Mouse (Mus musculus) thymus, postnatal 14 days (tissue): Measurements from ENCODE around the gene Pecam1.
"Not testable (repeated sequence)": the region's sequence is repeated elsewhere in the genome, so short reads cannot be mapped to it uniquely, and the experiment has no call there.

Experiments
- DNase-seq: peaks from one replicate; pipeline ENCODE4 v3.0.0; 2021

Pecam1 gene

GRCm38 (mm10) chr11:106664691-106665090 is 85.7 kb downstream of the Pecam1 start:
- no peak for DNase-seq

GRCm38 (mm10) chr11:106663838-106664237 is 86.6 kb downstream of the Pecam1 start:
- no peak for DNase-seq

GRCm38 (mm10) chr11:106662634-106663407 is 87.6 kb downstream of the Pecam1 start:
- no peak for DNase-seq

GRCm38 (mm10) chr11:106660453-106661081 is 89.9 kb downstream of the Pecam1 start:
- DNase-seq: peak; percentile 46

- no peak for DNase-seq
Measured at GRCm38 (mm10) chr11:106659598-106660295, 90.7 kb downstream of the Pecam1 start.

- DNase-seq: peak; percentile 53
Measured at GRCm38 (mm10) chr11:106658051-106658880, 92.2 kb downstream of the Pecam1 start.

GRCm38 (mm10) chr11:106656896-106657498 is 93.4 kb downstream of the Pecam1 start:
- not testable (repeated sequence) for DNase-seq

GRCm38 (mm10) chr11:106648347-106648746 is 102.1 kb downstream of the Pecam1 start:
- peak; percentile 85 for DNase-seq

- no peak for DNase-seq
Measured at GRCm38 (mm10) chr11:106642966-106643637, 107.3 kb downstream of the Pecam1 start.

- no peak for DNase-seq
Measured at GRCm38 (mm10) chr11:106641580-106641979, 108.8 kb downstream of the Pecam1 start.

- DNase-seq: no peak
Measured at GRCm38 (mm10) chr11:106640059-106640458, 110.4 kb downstream of the Pecam1 start.

GRCm38 (mm10) chr11:106639356-106639692 is 111.1 kb downstream of the Pecam1 start:
- DNase-seq: no peak

- DNase-seq: no peak
Measured at GRCm38 (mm10) chr11:106638551-106639355, 111.7 kb downstream of the Pecam1 start.

- no peak for DNase-seq
Measured at GRCm38 (mm10) chr11:106637754-106638153, 112.7 kb downstream of the Pecam1 start.

- no peak for DNase-seq
Measured at GRCm38 (mm10) chr11:106635946-106636345, 114.5 kb downstream of the Pecam1 start.

- DNase-seq: not testable (repeated sequence)
Measured at GRCm38 (mm10) chr11:106634175-106634574, 116.3 kb downstream of the Pecam1 start.

GRCm38 (mm10) chr11:106633456-106633855 is 117.0 kb downstream of the Pecam1 start:
- no peak for DNase-seq

GRCm38 (mm10) chr11:106627692-106628091 is 122.7 kb downstream of the Pecam1 start:
- DNase-seq: peak; percentile 83

- DNase-seq: no peak
Measured at GRCm38 (mm10) chr11:106625577-106625976, 124.9 kb downstream of the Pecam1 start.

GRCm38 (mm10) chr11:106623629-106624028 is 126.8 kb downstream of the Pecam1 start:
- no peak for DNase-seq

- no peak for DNase-seq
Measured at GRCm38 (mm10) chr11:106622056-106622455, 128.4 kb downstream of the Pecam1 start.
